Mouse (Mus musculus) ES-E14 (cell line): Measurements from ENCODE around the gene Camk1. TPM values are rescaled to one million over a fixed set of nuclear protein-coding genes. Genes with fewer than 3 reads are reported as not detected.

Experiments
- DNase-seq: peaks from one replicate; pipeline ENCODE4 v3.0.0-alpha.2; 2013; ENCODE audit warnings: low read depth, low spot score
- H3K27ac ChIP-seq: 2 replicates; pipeline ENCODE4 v1.5.1; 2012; ENCODE audit warnings: low read depth, mild to moderate bottlenecking, low read length, moderate library complexity, mixed read lengths; ENCODE audit not compliant: poor library complexity, insufficient read depth, severe bottlenecking
- H3K36me3 ChIP-seq: 2 replicates; pipeline ENCODE4 v1.6.1; 2012; ENCODE audit warnings: mild to moderate bottlenecking, low read length, moderate library complexity, mixed read lengths; ENCODE audit not compliant: control insufficient read depth, poor library complexity, insufficient read depth, severe bottlenecking
- H3K4me1 ChIP-seq, 2 experiments: fragments of 150-350 bp in 1 of 2; sonication (generic) in 1 of 2; 2 replicates each; pipeline ENCODE4 v1.6.1; 2012; ENCODE audit warnings: low read length in 2 of 2, mild to moderate bottlenecking in 1 of 2, mixed read lengths in 1 of 2; ENCODE audit not compliant: control insufficient read depth in 2 of 2, insufficient read depth in 2 of 2, poor library complexity in 1 of 2
- H3K4me3 ChIP-seq, 2 experiments: fragments of 150-350 bp in 1 of 2; sonication (generic) in 1 of 2; 2 replicates each; pipeline ENCODE4 v1.5.1; 2012; ENCODE audit warnings: low read length in 2 of 2, low read depth in 1 of 2, mild to moderate bottlenecking in 1 of 2, mixed read lengths in 1 of 2; ENCODE audit not compliant: insufficient read depth in 1 of 2, poor library complexity in 1 of 2, severe bottlenecking in 1 of 2
- H3K9ac ChIP-seq: 2 replicates; pipeline ENCODE4 v1.6.1; 2012; ENCODE audit warnings: low read depth, mild to moderate bottlenecking, low read length, mixed read lengths; ENCODE audit not compliant: poor library complexity, insufficient read depth, severe bottlenecking
- H3K9me3 ChIP-seq: fragments of 150-350 bp; sonication (generic); 2 replicates; pipeline ENCODE4 v1.6.1; 2012; ENCODE audit warnings: low read depth, mild to moderate bottlenecking, low read length; ENCODE audit not compliant: control insufficient read depth, insufficient read depth
- CHD2 ChIP-seq: IDR thresholded peaks from 2 replicates; pipeline ENCODE4 v1.6.1; 2014; ENCODE audit warnings: mild to moderate bottlenecking, low read depth, low read length, inconsistent platforms
- HCFC1 ChIP-seq: IDR thresholded peaks from 2 replicates; pipeline ENCODE4 v1.6.1; 2012; ENCODE audit warnings: low read length, inconsistent platforms, borderline replicate concordance; ENCODE audit not compliant: insufficient read depth
- MAFK ChIP-seq: IDR thresholded peaks from 2 replicates; pipeline ENCODE4 v1.6.1; 2014; ENCODE audit warnings: mild to moderate bottlenecking, low read depth, low read length, inconsistent platforms; ENCODE audit not compliant: insufficient read depth
- ZC3H11A ChIP-seq: IDR thresholded peaks from 2 replicates; pipeline ENCODE4 v1.6.1; 2012; ENCODE audit warnings: low read depth, mild to moderate bottlenecking, inconsistent platforms, low read length, borderline replicate concordance
- ZNF384 ChIP-seq: IDR thresholded peaks from 2 replicates; pipeline ENCODE4 v1.6.1; 2012; ENCODE audit warnings: low read depth, low read length, inconsistent platforms
- in situ Hi-C, 2 experiments: fragments of 600-800 bp; cut with MboI; formaldehyde crosslinking; loops; one replicate each; pipeline ENCODE4 v1.15.1; 2025; ENCODE audit warnings: low sequenced_read_pairs in 2 of 2, inconsistent platforms in 1 of 2; ENCODE audit not compliant: unreplicated experiment in 2 of 2
- total RNA-seq: library from RNA; depleted of rRNA; stranded (reverse); fragments of 300-350 nt; gene quantifications from 2 replicates; pipeline ENCODE4 v1.2.3, GENCODE M21; 2012

Camk1 gene
- total RNA-seq, 1 experiment: 9.4 TPM

GRCm38 (mm10) chr6:113306986-113307349 lies 36.8 kb downstream of the Camk1 start, which contains the start of gene Brpf1:
Gene Brpf1 (plus strand): TSS chr6:113307137.
- DNase-seq: no peak
- no peaks in the 10 kb centered on the region for H3K9me3 ChIP-seq
- in situ Hi-C loops: no loop called here
- peaks cover 2 to 3% of the 10 kb centered on the region in 2 experiments; a peak in 2 of 4 replicates for H3K4me1 ChIP-seq
- H3K36me3 ChIP-seq: peaks cover 10% of the 10 kb centered on the region; the same call in 1 of the 2 replicates
- H3K9ac ChIP-seq: peak within 1 kb of the TSS; percentile 98
- H3K27ac ChIP-seq: peak within 1 kb of the TSS; percentile 98
- no peak for TF ChIP-seq ZNF384
- no peak for TF ChIP-seq MAFK
- no peak for TF ChIP-seq CHD2
- TF ChIP-seq HCFC1: peak; percentile 75; the same call in 1 of the 2 replicates
- peak; percentile 100 for TF ChIP-seq ZC3H11A
- H3K4me3 ChIP-seq: peak within 1 kb of the TSS; percentile 89 to 97

GRCm38 (mm10) chr6:113306322-113306985 lies 37.3 kb downstream of the Camk1 start:
- Histone ChIP-seq H3K9ac (peak overlapping the region; percentile 98), H3K36me3 (peaks cover 10% of the 10 kb centered on the region; the same call in 1 of the 2 replicates), H3K27ac (peak overlapping the region; percentile 98), H3K9me3 (no peaks in the 10 kb centered on the region), H3K4me1 (peaks cover 2 to 4% of the 10 kb centered on the region in 2 experiments; a peak in 2 of 4 replicates), H3K4me3 (peak overlapping the region; percentile 89 to 97)
- DNase-seq: peak; percentile 99
- TF ChIP-seq CHD2: peak; percentile 61; the same call in 1 of the 2 replicates
- TF ChIP-seq HCFC1: no peak
- in situ Hi-C loops: no loop called here

- peaks cover 2 to 11% of the 10 kb centered on the region in 2 experiments; a peak in 2 of 4 replicates for H3K4me1 ChIP-seq
- H3K36me3 ChIP-seq: no peaks in the 10 kb centered on the region
- DNase-seq: no peak
- H3K4me3 ChIP-seq: no peak overlapping the region
- H3K9me3 ChIP-seq: no peaks in the 10 kb centered on the region
- in situ Hi-C loops: no loop called here
- H3K9ac ChIP-seq: no peak overlapping the region
- no peak overlapping the region for H3K27ac ChIP-seq
- TF ChIP-seq ZC3H11A (no peak), HCFC1 (no peak), CHD2 (no peak), ZNF384 (no peak), MAFK (no peak)
Measured at GRCm38 (mm10) chr6:113302258-113302657, 41.5 kb downstream of the Camk1 start.

- H3K9me3 ChIP-seq: no peaks in the 10 kb centered on the region
- no peak overlapping the region for H3K4me3 ChIP-seq
- in situ Hi-C loops: no loop called here
- peaks cover 3 to 13% of the 10 kb centered on the region in 2 experiments; a peak in 3 of 4 replicates for H3K4me1 ChIP-seq
- no peak for DNase-seq
- TF ChIP-seq HCFC1: no peak
- TF ChIP-seq MAFK: no peak
- no peak for TF ChIP-seq ZNF384
- TF ChIP-seq ZC3H11A: no peak
- no peak for TF ChIP-seq CHD2
- H3K27ac ChIP-seq: no peak overlapping the region
- no peaks in the 10 kb centered on the region for H3K36me3 ChIP-seq
- no peak overlapping the region for H3K9ac ChIP-seq
Measured at GRCm38 (mm10) chr6:113301350-113301749, 42.4 kb downstream of the Camk1 start.

GRCm38 (mm10) chr6:113296639-113297038 lies 47.1 kb downstream of the Camk1 start:
- in situ Hi-C loops: no loop called here
- TF ChIP-seq ZC3H11A (no peak), MAFK (peak; percentile 85)
- H3K4me1 ChIP-seq: peaks cover 5 to 36% of the 10 kb centered on the region in 2 experiments; a peak in 3 of 4 replicates
- no peak for DNase-seq
- no peak overlapping the region for H3K4me3 ChIP-seq
- H3K36me3 ChIP-seq: no peaks in the 10 kb centered on the region
- H3K9ac ChIP-seq: peak overlapping the region; percentile 55; the same call in 1 of the 2 replicates
- H3K27ac ChIP-seq: peak overlapping the region; percentile 87
- no peaks in the 10 kb centered on the region for H3K9me3 ChIP-seq
